Mouse (Mus musculus): ENCODE results near the gene Fam69b.

The Fam69b gene

DNA sequence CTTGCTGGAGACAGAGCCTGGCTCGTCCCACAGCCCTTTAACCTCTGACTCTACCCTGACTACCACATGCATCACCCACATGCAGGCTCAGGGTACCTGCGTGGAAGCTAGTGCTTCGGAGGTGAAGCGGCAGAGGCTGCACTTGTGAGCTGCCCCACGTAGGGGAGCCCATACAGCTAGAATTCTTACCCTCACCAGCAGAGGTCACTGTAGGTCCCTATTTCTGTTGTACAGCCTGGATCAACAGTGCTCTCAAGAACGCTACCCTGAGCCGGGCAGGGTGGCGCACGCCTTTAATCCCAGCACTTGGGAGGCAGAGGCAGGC is 34.3 kb upstream of the Fam69b start:
- no peaks in the 10 kb centered on the region for H3K36me3 ChIP-seq (ENCODE audit: control insufficient read depth, insufficient read depth, low read length, poor library complexity, severe bottlenecking)
- no peaks in the 10 kb centered on the region for H3K27me3 ChIP-seq (ENCODE audit: control insufficient read depth, insufficient read depth, low read length, poor library complexity, severe bottlenecking)
- peak; percentile 86 for DNase-seq (ENCODE audit: low read depth, low spot score)

DNA sequence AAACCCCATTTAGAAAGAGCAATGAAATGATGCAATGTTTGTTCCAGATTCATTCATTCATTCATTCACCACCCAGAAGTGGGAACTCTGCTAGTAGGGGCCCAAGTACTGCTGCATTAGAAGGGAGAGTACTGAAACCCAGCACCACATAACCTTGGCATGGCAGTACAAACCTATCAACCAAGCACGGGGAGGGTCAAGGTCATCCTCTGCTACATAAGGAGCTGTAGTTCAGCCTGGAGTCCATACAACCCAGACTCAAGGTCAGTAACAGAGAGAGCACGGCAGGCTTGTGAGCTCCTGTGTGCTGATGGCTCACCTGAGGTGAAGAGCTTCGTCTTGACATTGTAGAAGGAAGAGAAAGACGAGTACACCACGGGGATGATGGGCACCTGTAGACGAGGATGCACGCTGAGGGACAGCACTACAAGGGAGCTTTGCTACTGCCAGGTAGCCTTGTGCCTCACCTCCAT is 33.8 kb upstream of the Fam69b start:
- H3K27me3 ChIP-seq (ENCODE audit: control insufficient read depth, insufficient read depth, low read length, poor library complexity, severe bottlenecking), result no peaks in the 10 kb centered on the region
- DNase-seq (ENCODE audit: low read depth, low spot score), result no peak
- H3K36me3 ChIP-seq (ENCODE audit: control insufficient read depth, insufficient read depth, low read length, poor library complexity, severe bottlenecking), result no peaks in the 10 kb centered on the region

DNA sequence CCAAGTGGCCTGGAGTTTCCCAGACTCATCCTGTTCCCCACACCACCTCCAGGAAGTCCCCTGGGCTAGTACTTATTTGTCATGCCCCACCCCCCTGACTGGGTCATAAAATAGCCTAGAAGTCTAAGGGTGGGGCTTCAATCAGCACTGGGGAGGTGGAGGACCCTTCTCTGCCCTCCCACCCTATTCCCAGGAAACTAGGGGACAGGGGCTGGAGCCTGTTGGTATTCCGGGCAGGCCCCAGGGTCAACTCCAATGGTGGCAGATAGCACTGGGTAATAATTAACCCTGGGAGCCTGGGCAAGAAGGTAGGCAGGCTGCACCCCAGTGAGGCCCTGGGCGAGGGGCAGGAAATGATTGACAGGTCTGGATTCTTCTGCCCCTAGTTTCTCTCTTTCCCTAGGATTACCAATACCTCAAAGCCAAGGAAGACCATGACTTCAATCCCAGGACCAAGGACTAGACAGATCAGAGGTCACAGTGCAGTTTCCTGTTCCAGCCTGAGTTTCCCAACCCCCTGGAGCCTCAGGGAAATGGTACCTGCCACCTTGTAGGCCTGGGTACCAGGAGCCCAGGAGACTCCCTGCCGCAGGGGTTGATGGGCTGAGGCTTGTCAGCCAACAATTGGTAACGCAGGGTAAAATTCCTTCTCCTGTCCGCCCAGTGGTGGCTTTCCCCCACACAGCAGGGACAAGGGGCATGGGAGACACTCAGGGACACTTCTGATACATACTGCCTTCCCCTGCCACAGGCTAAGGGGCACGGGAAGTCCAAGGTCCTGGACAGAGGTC is 33.1 kb upstream of the Fam69b start:
- H3K27me3 ChIP-seq (ENCODE audit: control insufficient read depth, insufficient read depth, low read length, poor library complexity, severe bottlenecking), result no peaks in the 10 kb centered on the region
- no peaks in the 10 kb centered on the region for H3K36me3 ChIP-seq (ENCODE audit: control insufficient read depth, insufficient read depth, low read length, poor library complexity, severe bottlenecking)
- DNase-seq (ENCODE audit: low read depth, low spot score), result no peak

DNA sequence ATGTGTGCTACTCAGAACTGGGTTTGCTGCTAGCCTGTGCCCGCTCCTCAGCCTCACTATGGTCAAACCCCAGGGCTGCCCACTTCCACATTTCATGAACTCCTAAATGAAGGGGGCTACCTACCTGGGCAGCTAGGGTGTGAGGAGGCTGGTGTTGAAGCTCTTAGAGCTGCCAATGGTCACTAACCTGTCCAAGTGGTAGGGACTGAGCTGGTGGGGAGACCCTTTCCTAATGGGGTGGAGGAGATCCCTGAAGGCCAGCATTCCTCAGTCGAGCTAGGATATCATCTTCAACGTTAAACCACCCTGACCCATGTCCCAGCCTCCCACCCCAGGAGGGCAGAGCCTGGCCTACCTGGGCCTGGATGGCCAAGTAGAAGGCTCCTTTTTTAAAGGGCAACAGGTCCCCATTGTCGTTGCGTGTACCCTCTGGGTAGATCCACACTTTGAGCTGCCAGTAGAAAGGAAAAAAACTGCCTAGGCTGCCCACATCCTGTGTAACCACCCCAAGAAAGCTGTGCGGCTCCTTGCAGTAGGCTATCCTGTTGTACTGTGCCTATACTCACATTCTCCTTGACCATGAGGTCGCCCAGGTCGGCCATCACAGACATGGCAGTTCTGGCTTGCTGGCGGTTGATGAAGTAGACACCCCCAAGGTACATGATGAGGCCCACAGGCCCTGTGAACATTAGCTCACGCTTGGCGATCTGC is 32.4 kb upstream of the Fam69b start:
- DNase-seq (ENCODE audit: low read depth, low spot score), result no peak
- Histone ChIP-seq H3K27me3 (ENCODE audit: control insufficient read depth, insufficient read depth, low read length, poor library complexity, severe bottlenecking) (no peaks in the 10 kb centered on the region), H3K36me3 (ENCODE audit: control insufficient read depth, insufficient read depth, low read length, poor library complexity, severe bottlenecking) (no peaks in the 10 kb centered on the region)

DNA sequence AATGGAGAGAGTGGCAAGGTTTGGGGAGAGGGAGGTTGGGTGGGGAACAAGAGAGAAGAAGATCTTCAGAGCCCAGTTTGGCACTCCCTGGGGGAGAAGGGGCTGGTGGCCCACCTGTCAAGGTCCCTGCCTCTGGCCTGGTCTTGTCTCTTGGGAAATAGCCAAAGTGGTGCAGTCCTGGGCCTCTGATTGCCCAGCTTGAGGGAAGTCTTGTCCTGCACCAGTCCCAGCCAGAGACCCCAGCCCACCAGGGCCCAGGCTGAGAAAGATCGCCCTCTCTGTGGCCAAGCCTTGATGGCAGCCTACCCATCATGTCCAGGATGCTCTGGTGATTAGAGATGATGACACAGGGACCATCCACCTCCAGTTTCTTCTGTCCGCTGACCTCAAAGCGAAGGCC is 31.4 kb upstream of the Fam69b start:
- no peak for DNase-seq (ENCODE audit: low read depth, low spot score)
- no peaks in the 10 kb centered on the region for H3K36me3 ChIP-seq (ENCODE audit: control insufficient read depth, insufficient read depth, low read length, poor library complexity, severe bottlenecking)
- no peaks in the 10 kb centered on the region for H3K27me3 ChIP-seq (ENCODE audit: control insufficient read depth, insufficient read depth, low read length, poor library complexity, severe bottlenecking)

DNA sequence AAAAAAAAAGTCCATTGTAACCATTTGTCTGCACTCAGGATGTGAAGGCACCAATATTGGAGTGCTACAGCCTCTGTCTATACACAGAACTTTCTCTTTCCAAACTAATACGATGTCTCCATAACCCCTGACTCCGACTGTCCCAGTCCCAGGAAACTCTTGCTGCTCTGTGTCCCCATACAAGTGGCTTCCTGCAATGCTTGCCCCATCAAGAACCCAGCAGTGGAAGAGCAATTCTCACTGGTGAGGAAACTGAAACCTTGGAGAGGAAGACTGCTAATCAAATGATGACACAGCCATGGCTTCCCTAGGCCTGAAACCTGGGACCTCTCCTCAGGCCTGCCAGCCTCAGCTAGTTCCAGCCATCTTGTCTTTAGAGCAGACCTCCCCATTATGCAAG is 30.4 kb upstream of the Fam69b start:
- DNase-seq (ENCODE audit: low read depth, low spot score), result no peak
- Histone ChIP-seq H3K27me3 (ENCODE audit: control insufficient read depth, insufficient read depth, low read length, poor library complexity, severe bottlenecking) (no peaks in the 10 kb centered on the region), H3K36me3 (ENCODE audit: control insufficient read depth, insufficient read depth, low read length, poor library complexity, severe bottlenecking) (no peaks in the 10 kb centered on the region)

DNA sequence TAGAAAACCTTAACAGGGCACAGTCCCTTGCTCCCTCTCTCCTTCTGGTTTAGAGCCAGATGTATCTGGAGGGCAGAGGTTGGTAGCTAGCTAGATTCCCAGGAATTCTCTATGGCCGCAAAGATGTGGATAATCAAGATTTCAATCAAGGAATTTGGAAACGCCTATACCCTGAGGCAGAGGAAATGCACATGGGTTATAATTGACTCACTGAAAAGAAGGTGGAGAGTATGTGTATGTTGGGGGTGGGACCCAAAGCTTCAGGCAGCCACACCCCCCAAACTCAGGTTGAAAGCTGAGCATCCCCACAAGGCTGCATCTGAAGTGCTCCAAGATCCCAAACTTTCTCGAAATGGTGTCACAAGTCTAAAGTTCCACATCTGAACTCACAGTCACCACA is 29.8 kb upstream of the Fam69b start:
- Histone ChIP-seq H3K27me3 (ENCODE audit: control insufficient read depth, insufficient read depth, low read length, poor library complexity, severe bottlenecking) (no peaks in the 10 kb centered on the region), H3K36me3 (ENCODE audit: control insufficient read depth, insufficient read depth, low read length, poor library complexity, severe bottlenecking) (no peaks in the 10 kb centered on the region)
- DNase-seq (ENCODE audit: low read depth, low spot score), result no peak

DNA sequence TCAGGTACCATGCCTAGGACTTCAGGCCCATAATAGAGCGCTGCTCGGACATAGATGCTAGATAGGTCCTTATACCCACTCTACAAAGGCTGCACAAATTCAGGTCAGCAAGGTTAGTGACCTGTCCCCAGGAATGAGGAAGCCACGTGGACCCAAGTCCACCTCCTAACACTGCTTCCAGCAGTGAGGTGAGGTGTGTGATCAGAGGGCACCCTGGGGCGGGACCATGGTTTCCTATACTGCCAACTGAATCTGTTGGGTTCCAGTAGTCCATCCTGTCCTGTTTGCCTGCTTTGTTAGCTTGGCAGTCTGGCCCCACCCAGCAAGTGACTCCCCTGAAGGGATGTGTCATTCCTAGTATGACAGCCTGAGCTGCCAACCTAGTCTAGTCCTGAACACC is 28.3 kb upstream of the Fam69b start:
- H3K36me3 ChIP-seq (ENCODE audit: control insufficient read depth, insufficient read depth, low read length, poor library complexity, severe bottlenecking), result no peaks in the 10 kb centered on the region
- DNase-seq (ENCODE audit: low read depth, low spot score), result no peak
- no peaks in the 10 kb centered on the region for H3K27me3 ChIP-seq (ENCODE audit: control insufficient read depth, insufficient read depth, low read length, poor library complexity, severe bottlenecking)

DNA sequence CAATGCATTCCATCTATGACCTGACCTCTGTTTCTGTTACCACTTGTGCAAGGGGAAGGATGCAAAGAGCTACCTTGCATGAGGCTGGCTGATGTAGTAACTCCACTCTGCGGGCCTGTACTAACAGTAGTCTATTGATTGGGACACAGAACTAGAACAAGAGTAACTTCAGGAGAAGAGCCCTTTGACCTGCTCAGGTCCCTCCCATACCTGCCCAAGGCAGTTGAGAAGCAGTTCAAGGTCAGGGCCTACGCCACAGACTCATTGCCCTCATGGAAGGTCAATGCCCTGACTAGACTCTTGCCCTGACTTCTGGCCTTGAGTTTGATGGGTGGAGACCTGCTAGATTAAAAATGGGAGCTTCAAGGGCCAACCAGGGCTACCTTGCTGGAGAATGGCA is 27.6 kb upstream of the Fam69b start:
- H3K27me3 ChIP-seq (ENCODE audit: control insufficient read depth, insufficient read depth, low read length, poor library complexity, severe bottlenecking), result no peaks in the 10 kb centered on the region
- no peaks in the 10 kb centered on the region for H3K36me3 ChIP-seq (ENCODE audit: control insufficient read depth, insufficient read depth, low read length, poor library complexity, severe bottlenecking)
- no peak for DNase-seq (ENCODE audit: low read depth, low spot score)

DNA sequence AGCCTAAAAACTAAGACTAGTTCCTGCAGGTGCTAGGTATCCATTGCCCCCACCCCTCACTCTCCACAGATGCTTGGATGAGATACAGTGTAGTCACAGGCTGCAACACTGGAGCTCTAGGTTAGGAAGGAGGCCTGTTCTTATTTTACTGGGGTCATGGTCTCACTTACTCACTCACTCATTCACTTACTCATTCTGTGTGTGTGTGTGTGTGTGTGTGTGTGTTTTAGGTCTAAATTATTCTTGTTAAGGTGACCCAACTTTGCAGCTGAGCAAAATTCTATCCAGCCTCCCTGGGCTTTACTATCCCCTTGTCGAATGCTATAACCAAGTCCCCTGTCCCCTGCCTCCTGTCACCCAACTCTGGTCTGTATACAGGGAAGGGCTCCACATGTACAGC is 26.7 kb upstream of the Fam69b start:
- DNase-seq (ENCODE audit: low read depth, low spot score), result no peak
- Histone ChIP-seq H3K36me3 (ENCODE audit: control insufficient read depth, insufficient read depth, low read length, poor library complexity, severe bottlenecking) (no peaks in the 10 kb centered on the region), H3K27me3 (ENCODE audit: control insufficient read depth, insufficient read depth, low read length, poor library complexity, severe bottlenecking) (no peaks in the 10 kb centered on the region)

DNA sequence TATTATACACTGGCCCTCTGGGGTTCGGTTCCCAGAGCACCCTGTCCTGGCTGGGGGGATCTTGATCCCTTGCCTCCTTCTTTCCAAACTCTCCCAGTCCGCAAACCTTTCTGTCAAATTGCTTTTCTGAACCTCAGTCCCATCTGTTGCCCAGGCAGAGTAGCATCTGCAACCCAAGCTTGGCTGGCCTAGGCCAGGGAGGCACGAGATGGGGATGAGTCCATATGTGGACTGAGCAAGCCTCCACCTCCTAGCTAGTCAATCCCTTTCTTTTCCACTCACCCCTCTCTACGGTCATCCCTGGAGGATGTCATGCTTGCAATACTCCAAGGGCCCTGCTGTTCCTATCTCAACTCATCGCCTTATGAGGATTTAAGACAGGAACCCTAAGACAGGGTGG is 25.6 kb upstream of the Fam69b start:
- Histone ChIP-seq H3K27me3 (ENCODE audit: control insufficient read depth, insufficient read depth, low read length, poor library complexity, severe bottlenecking) (no peaks in the 10 kb centered on the region), H3K36me3 (ENCODE audit: control insufficient read depth, insufficient read depth, low read length, poor library complexity, severe bottlenecking) (no peaks in the 10 kb centered on the region)
- no peak for DNase-seq (ENCODE audit: low read depth, low spot score)

DNA sequence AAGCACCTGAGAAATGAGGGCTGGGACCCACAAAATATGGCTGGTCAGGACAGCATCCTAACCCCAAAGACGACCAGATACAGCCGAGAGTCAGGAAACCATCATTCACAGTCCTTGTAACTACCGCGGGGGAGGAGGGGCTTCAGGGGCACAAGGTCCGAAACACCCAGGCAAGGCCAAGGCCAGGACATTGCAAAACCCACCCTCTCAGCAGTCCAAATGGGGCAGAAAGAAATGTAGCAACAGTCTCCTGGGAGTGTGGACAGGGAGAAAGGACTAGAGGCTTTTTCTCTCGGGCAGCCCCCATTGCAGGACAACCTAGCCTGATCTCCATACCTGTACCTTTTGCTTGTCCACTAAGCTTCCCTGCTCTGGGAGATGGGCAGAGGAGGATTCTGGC is 25.1 kb upstream of the Fam69b start:
- Histone ChIP-seq H3K36me3 (ENCODE audit: control insufficient read depth, insufficient read depth, low read length, poor library complexity, severe bottlenecking) (no peaks in the 10 kb centered on the region), H3K27me3 (ENCODE audit: control insufficient read depth, insufficient read depth, low read length, poor library complexity, severe bottlenecking) (no peaks in the 10 kb centered on the region)
- DNase-seq (ENCODE audit: low read depth, low spot score), result no peak

DNA sequence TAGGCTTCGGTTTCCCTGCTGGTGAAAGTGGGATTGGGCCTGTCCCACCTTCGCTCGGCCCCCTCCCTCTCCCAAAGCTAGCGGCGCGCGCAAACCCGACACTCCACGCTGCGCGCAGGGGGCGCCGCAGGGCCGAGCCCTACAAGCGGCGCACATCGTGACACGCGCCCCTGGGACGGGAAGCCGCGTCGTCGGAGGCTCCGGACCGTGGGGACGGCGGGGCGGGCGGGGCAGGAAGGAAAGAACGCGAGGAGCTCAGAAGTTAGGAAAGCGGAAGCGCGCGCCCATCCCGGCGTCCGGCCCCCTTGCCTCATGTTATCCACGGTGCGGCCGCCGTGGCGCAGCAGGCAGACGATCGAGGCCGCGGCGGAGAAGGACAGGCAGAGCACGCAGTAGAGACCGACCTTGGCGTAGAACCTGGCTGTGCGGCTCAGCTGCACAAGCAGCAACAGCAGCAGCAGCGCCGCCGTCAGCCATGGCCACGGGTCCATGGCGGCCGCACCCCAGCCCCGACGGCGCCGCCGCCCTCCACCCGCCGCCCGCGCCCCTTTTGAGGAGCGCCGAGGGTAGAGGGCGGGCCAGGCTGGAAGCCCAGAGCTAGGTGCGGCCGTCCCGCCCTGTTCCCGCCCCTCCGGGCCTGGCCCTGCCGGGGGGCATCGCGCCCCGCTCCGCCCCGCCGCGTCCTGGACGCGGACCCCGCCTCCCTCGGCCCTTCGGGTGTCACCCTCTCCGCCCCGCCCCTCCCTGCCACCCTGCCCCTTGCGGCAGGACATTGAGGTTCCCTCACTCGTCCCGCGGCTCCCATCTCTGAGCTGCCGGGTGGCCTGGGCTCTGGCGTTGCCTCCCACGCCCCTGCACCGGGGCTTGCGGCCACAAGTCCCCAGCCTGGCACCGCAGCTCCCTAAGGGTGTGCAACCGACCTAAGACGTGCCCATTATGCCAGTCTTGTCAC is 24.3 kb upstream of the Fam69b start, which contains the start of gene Agpat2:
Gene Agpat2, minus strand, starts transcription at position 698 of the 952 bp plus-strand sequence.
- H3K36me3 ChIP-seq (ENCODE audit: control insufficient read depth, insufficient read depth, low read length, poor library complexity, severe bottlenecking), result no peaks in the 10 kb centered on the region
- peak; percentile 80 for DNase-seq (ENCODE audit: low read depth, low spot score)
- H3K27me3 ChIP-seq (ENCODE audit: control insufficient read depth, insufficient read depth, low read length, poor library complexity, severe bottlenecking), result no peaks in the 10 kb centered on the region

DNA sequence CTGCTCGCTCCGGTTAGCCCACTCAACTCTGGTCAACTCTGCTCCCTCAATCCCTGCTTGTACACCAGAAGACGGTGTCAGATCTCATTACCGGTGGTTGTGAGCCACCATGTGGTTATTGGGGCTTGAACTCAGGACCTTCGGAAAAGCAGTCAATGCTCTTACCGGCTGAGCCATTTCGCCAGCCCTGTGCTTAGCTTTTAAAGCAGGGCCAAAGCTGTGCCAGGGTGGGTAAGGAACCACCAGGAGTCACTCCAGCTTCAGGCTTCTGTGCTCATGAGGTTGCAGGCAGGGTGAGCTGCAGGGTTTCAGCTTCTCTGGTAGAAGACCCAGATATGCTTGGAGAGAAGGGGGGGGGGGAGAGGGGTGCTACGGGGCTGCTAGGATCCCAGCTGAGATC is 22.9 kb upstream of the Fam69b start:
- DNase-seq (ENCODE audit: low read depth, low spot score), result no peak
- Histone ChIP-seq H3K36me3 (ENCODE audit: control insufficient read depth, insufficient read depth, low read length, poor library complexity, severe bottlenecking) (no peaks in the 10 kb centered on the region), H3K27me3 (ENCODE audit: control insufficient read depth, insufficient read depth, low read length, poor library complexity, severe bottlenecking) (no peaks in the 10 kb centered on the region)

DNA sequence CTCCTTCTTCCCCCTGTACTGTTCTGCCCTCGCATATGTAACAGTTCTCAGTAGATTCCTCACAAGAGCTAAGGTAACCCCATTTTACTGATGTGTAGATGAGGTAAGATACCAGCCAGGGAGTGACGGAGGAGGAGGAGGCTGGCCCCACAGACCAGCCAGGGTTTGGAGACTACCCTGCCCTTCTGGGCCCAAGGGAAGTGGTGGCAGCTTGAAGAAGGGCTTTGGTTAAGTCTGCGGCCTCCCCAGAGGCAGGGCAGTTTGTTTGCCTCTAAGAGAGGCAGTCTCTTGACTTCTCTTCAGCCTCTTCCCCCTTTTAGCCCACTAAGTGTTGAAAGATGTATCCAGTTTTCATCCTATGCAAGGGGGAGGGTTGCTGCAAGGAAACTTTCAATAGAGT is 21.7 kb upstream of the Fam69b start:
- DNase-seq (ENCODE audit: low read depth, low spot score), result no peak
- Histone ChIP-seq H3K36me3 (ENCODE audit: control insufficient read depth, insufficient read depth, low read length, poor library complexity, severe bottlenecking) (no peaks in the 10 kb centered on the region), H3K27me3 (ENCODE audit: control insufficient read depth, insufficient read depth, low read length, poor library complexity, severe bottlenecking) (no peaks in the 10 kb centered on the region)
